Mouse (Mus musculus): ENCODE measurements around the gene Sbp. TPM values are rescaled to one million over a fixed set of nuclear protein-coding genes. Genes with fewer than 3 reads are reported as not detected.

The Sbp gene
- polyA plus RNA-seq, 1 experiment from 2014 or later = not detected

Other genes with a start within 250 kb of the Sbp start
- 0.07 and 0.19 TPM in 2 replicates for gene 1520401A03Rik, start 218.9 kb upstream of the Sbp start, polyA plus RNA-seq (2015; fragmentation: Nextera tagmentation; extraction: Ambion mirVana)
- gene Pkmyt1, start 215.3 kb upstream of the Sbp start, polyA plus RNA-seq (2015; fragmentation: Nextera tagmentation; extraction: Ambion mirVana) = 17.9 and 19.7 TPM in 2 replicates
- gene Paqr4, start 200.8 kb upstream of the Sbp start, polyA plus RNA-seq (2015; fragmentation: Nextera tagmentation; extraction: Ambion mirVana) = 70.9 and 75.7 TPM in 2 replicates
- gene Kremen2, start 195.8 kb upstream of the Sbp start, polyA plus RNA-seq (2015; fragmentation: Nextera tagmentation; extraction: Ambion mirVana) = 1.6 and 1.8 TPM in 2 replicates
- gene Flywch1, start 170.1 kb upstream of the Sbp start, polyA plus RNA-seq (2015; fragmentation: Nextera tagmentation; extraction: Ambion mirVana) = 205 and 220 TPM in 2 replicates
- 76.8 and 81.3 TPM in 2 replicates for gene Flywch2, start 155.6 kb upstream of the Sbp start, polyA plus RNA-seq (2015; fragmentation: Nextera tagmentation; extraction: Ambion mirVana)
- gene Srrm2, start 151.1 kb upstream of the Sbp start, polyA plus RNA-seq (2015; fragmentation: Nextera tagmentation; extraction: Ambion mirVana) = 467 and 529 TPM in 2 replicates
- 1,162 and 1,206 TPM in 2 replicates for gene Elob, start 112.5 kb upstream of the Sbp start, polyA plus RNA-seq (2015; fragmentation: Nextera tagmentation; extraction: Ambion mirVana)
- 0.18 TPM in 1 of 2 replicates, not detected in the other for gene Prss33, start 105.6 kb upstream of the Sbp start, polyA plus RNA-seq (2015; fragmentation: Nextera tagmentation; extraction: Ambion mirVana)
- not detected in 2 replicates for gene Prss32, start 97.8 kb upstream of the Sbp start, polyA plus RNA-seq (2015; fragmentation: Nextera tagmentation; extraction: Ambion mirVana)
- gene Prss41, start 97.5 kb upstream of the Sbp start, polyA plus RNA-seq (2015; fragmentation: Nextera tagmentation; extraction: Ambion mirVana) = 0.88 and 1.6 TPM in 2 replicates
- not detected in 2 replicates for gene Prss21, start 73.6 kb upstream of the Sbp start, polyA plus RNA-seq (2015; fragmentation: Nextera tagmentation; extraction: Ambion mirVana)
- not detected in 2 replicates for gene Dcpp1, start 60.8 kb upstream of the Sbp start, polyA plus RNA-seq (2015; fragmentation: Nextera tagmentation; extraction: Ambion mirVana)
- not detected in 2 replicates for gene Dcpp2, start 60.8 kb upstream of the Sbp start, polyA plus RNA-seq (2015; fragmentation: Nextera tagmentation; extraction: Ambion mirVana)
- gene Dcpp3, start 24.2 kb upstream of the Sbp start, polyA plus RNA-seq (2015; fragmentation: Nextera tagmentation; extraction: Ambion mirVana) = not detected in 2 replicates
- not detected in 2 replicates for gene Sbpl, start 13.6 kb downstream of the Sbp start, polyA plus RNA-seq (2015; fragmentation: Nextera tagmentation; extraction: Ambion mirVana)
- gene Prss30, start 38.9 kb downstream of the Sbp start, polyA plus RNA-seq (2015; fragmentation: Nextera tagmentation; extraction: Ambion mirVana) = 0.24 TPM in 1 of 2 replicates, not detected in the other
- gene Prss22, start 56.4 kb downstream of the Sbp start, polyA plus RNA-seq (2015; fragmentation: Nextera tagmentation; extraction: Ambion mirVana) = not detected in 2 replicates
- 0.19 and 0.27 TPM in 2 replicates for gene Prss27, start 96.5 kb downstream of the Sbp start, polyA plus RNA-seq (2015; fragmentation: Nextera tagmentation; extraction: Ambion mirVana)
- gene Kctd5, start 131.8 kb downstream of the Sbp start, polyA plus RNA-seq (2015; fragmentation: Nextera tagmentation; extraction: Ambion mirVana) = 72.7 and 75.2 TPM in 2 replicates
- 69.2 and 78.5 TPM in 2 replicates for gene Pdpk1, start 209.3 kb downstream of the Sbp start, polyA plus RNA-seq (2015; fragmentation: Nextera tagmentation; extraction: Ambion mirVana)
- gene Amdhd2, start 222.1 kb downstream of the Sbp start, polyA plus RNA-seq (2015; fragmentation: Nextera tagmentation; extraction: Ambion mirVana) = 31.1 and 31.6 TPM in 2 replicates
- gene Atp6v0c, start 228.0 kb downstream of the Sbp start, polyA plus RNA-seq (2015; fragmentation: Nextera tagmentation; extraction: Ambion mirVana) = 1,371 and 1,629 TPM in 2 replicates